Mouse (Mus musculus): ENCODE measurements around the gene Slc3a2. TPM values are rescaled to one million over a fixed set of nuclear protein-coding genes. Genes with fewer than 3 reads are reported as not detected.

Gene Slc3a2
- total RNA-seq, 2 experiments from 2014 or later, result 26.7 to 34.6 TPM

DNA sequence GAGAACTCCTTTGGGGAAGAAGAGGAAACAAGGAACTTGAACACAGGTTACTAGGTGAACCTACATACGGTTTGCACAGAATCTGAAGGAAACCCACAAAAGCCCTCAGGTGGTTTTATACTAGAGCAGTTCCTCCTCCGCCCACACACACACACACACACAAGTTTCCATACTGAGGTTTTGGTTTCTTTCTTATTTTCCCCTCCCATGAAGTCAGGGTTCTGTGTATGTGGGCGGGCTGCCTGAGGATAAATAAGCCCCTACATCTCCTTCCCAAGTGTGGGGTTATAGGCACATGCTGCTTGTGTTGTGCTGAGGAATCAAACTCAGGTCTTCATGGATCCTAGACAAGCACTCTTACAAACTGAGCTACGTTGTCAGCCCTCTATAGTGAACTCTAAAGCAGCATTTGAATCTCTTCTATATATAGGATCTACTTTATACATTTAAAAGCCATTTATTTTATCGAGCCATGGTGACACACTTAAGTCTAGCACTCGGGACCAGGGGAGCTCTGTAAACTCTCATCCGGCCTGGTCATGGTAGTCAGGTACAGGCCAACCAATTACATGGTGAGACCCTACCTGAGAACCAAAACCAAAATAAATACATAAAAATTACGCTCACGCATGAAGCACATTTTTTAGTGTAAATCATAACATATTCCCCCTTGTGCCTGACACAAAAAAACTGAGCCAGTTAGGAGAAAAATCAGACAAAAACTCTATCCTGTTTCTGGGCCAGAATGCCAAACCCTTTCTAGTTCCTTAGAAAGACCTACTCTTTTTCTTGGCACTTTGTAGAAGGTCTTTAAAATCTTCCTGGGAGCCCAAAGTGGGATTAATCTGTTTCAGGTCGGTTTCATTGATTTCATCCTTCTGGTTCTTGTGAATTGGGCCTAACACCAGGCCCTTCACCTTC is 11.0 kb downstream of the Slc3a2 start:
- DNase-seq, result no peak

- DNase-seq, result no peak
Observed at GRCm38 (mm10) chr19:8711506-8711905, 11.7 kb downstream of the Slc3a2 start.

DNA sequence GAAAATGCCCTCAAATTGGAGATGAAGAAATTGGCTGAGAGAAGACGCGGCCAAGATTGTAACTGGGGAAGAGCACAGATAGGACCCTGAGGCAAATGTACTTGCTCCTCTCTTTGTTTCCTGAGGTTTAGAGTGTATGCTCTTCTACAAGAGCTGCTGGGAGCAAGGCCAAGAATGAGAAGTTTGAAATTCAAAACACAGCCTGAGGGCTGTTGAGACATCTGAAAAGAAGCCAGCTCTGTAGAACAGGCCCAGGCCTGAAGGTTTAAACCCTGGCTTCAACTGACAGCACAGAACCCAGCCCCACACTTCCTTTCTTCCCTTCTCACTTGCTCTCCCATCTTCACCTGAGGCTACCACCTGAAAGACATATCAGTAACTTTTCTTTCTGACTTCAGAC is 13.1 kb downstream of the Slc3a2 start:
- no peak for DNase-seq

- no peak for DNase-seq
Observed at GRCm38 (mm10) chr19:8708954-8709353, 14.2 kb downstream of the Slc3a2 start.

- DNase-seq, result no peak
Observed at GRCm38 (mm10) chr19:8706930-8707329, 16.2 kb downstream of the Slc3a2 start.

DNA sequence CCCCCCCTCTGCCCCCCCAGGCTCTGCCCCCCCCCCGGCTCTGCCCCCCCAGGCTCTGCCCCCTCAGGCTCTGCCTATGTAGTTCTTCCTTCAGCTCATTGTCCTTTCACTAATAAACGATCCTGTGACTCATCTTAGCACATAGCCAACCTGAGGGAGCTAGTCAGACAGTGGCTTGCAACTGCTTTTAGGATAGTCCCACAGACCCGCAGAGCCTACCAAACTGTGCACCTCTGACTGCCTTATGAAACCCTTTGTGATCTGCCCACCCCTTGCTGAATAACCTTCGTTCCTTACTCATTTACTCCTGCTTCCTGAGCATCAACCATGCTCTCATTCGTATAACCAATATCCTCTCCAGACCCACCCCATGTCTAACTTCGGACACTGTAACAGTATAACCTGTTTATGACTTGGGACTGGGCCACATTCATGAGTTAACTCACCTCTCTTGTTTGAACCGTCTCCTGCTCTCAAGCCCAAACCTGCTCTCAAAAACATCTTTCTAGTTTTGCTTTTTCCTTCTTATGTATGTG is 17.0 kb downstream of the Slc3a2 start:
- no peak for DNase-seq

DNA sequence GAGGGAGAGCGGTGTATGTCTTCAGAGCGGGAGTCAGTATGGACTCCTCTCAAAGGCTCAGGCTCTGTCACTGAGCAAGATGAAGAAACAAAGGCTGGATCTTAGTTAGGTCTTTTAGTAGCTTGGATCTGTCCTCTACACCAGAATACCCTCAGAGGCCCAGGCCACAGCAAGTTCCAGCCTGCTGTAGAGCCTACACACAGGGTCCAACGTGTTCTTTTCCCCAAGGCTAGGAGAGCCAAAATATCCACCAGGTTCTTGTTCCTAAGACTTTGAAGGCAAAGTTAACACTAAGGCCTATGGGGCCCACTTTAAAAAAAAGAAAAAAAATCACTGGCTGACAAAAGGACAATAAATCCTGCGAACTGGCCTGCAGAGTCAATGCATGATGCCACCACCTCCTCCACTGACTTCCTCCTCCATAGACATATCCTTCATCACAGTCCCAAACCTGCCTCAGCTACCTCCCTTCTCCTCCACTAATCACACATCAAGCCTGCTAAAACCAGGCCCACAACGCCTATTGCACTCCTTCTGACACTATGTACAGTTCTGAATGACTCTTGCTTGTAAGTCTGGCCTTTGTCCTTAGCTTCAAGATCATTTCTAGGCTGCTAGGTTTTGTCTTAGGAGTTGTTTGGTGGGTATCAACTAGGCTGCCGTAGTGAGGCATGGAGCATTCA is 18.0 kb downstream of the Slc3a2 start:
- no peak for DNase-seq

DNA sequence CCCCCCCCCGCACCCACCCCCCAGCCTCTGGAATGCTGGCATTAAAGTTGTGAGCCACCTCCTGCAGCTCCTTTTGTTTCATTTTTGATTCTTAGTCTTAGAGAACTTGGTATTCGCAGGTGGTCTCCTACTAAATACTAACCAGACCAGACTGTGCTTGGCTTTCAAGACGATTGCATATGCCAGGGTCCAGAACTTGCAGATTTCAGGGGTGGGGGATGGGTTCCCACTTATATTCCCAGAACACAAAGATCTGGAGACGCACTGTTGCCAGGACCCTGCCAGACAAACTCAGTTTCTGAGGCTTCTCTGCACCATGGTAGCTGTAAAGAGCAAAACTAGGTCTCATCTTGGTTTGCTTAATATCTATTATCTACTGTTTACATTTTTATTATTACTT is 19.6 kb downstream of the Slc3a2 start:
- no peak for DNase-seq

DNA sequence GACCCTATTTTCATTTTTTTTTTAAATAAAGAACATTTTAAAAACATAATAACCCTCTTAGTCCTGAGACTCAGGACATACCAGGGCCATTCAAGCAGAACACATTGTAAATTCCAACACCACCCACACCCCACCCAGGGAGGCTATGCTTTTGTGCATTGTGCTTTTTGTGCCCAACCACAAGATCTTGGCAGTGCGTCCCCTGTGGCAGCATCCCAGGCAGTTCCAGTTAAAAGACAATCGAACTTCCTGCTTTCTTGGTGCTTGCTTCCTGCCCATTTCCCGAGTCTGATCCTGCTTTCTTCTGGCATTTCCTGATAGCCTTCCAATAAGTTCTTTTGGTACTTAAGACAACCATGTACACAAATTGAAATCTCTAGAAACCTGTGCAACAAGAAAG is 20.7 kb downstream of the Slc3a2 start:
- DNase-seq, result peak; percentile 54

DNA sequence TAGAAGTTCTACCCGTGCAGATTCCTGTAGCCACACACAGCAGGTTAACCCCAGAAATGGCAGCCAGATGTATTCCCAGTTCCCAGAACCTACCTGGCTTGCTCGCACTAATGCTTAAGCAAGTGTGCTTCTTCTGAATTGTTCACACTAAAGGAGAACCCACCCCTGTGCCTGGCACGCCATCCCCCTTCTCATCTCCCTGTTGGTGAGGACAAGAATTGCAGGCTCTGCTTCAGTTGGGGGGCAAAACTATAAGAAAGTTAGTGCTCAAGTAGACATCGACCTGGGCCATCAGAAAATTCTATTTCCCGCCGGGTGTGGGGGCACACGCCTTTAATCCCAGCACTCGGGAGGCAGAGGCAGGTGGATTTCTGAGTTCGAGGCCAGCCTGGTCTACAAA is 23.5 kb downstream of the Slc3a2 start:
- no peak for DNase-seq

GRCm38 (mm10) chr19:8695330-8695729 is 27.8 kb downstream of the Slc3a2 start:
- no peak for DNase-seq

GRCm38 (mm10) chr19:8692740-8693139 is 30.4 kb downstream of the Slc3a2 start:
- DNase-seq, result no peak

DNA sequence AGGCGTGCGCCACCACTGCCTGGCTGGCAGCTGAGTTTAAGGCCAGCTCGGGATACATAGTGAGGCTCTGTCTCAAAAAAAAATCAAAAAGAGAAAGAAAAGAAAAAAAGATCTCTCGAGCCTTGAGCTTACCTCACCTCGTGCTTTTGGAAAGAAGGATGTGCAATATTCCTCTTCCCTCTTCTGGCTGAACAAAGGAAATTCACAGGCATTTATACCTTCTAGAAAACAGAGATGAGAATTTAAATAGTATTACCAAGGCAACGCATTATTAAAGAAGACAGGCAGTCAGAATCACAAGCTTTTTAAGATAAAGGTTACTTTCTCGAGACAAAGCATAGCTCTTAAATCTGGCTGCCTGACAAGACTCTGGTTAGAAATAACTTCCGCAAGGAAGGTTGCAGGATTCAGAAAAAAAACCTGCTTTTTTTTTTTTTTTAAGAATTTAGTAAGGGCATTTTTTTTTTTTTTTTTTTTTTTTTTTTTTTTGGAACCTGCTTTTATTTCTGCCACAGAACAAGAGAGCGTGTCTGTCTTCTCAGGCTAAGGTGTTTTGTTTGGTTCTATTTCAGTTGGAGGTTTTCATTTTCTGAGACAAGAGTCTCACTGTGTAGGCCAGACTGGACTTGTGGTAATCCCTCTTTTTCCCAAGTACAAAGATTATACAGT is 31.2 kb downstream of the Slc3a2 start:
- no peak for DNase-seq

DNA sequence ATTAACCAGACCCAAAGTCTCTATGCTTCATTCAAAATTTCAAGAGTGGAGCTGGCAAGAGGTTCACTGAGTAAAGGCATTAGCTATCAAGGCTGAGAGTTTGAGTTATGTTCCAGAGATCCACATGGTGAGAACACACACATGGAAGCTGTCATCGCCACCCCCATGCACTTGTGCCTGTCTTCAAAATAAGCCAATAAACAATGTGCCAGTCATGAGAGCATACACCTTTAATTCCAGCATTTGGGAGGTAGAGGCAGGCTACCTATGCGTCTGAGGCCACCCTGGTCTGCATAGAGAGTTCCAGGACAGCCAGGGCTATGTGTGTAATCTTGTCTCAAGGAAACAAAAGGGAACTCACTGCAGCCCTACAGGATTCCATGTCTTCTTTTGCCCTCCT is 39.5 kb downstream of the Slc3a2 start:
- no peak for DNase-seq

DNA sequence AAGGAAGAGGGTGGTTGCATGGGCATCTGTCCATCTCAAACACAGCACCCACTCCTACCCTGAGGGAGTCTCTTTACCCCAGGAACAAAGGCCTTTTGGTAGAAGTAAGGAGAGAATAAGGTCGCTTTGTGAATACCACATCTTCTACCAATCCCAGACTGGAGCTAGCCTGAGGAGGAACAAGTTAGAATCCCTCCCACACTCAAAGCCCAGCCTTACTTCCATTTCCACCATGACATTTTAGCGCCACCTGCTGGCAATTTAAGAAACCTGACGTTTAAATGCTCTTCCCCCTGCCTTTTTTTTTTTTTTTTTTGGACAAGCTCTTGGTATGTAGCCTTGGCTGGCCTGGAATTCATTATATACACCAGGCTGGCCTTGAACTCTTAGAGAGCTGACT is 40.2 kb downstream of the Slc3a2 start:
- peak; percentile 52 for DNase-seq

GRCm38 (mm10) chr19:8681633-8682362 is 41.4 kb downstream of the Slc3a2 start:
- DNase-seq, result no peak

DNA sequence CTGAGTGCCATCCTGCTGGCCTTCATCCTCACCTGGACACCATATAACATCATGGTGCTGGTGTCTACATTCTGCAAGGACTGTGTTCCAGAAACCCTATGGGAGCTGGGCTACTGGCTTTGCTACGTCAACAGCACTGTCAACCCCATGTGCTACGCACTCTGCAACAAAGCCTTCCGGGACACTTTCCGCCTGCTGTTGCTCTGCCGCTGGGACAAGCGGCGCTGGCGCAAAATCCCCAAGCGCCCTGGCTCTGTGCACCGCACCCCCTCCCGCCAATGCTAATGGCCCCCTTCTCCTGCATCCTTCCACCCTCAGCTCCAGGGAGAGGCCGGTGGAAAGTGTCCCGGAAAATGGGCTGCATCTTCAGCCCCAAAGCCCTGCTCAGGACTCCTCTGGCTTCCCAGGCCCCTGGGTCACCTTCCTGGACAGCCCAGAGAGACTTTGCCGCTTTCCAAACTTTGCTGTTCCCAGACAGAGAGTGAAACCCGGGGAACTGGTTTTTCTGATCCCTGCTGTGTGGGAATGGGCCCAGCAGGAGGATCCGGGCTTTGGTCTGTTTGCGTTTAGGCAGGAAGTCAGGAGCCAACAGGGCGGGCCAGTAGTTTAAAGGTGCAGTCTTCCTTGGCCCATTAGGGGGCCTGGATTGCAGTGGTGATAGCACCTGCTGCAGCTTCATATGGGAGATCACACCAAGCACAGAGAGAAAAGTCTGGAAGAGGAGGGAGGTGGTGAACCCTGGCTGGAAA is 44.0 kb downstream of the Slc3a2 start:
- DNase-seq, result no peak

- no peak for DNase-seq
Observed at GRCm38 (mm10) chr19:8673336-8674063, 49.7 kb downstream of the Slc3a2 start.

DNA sequence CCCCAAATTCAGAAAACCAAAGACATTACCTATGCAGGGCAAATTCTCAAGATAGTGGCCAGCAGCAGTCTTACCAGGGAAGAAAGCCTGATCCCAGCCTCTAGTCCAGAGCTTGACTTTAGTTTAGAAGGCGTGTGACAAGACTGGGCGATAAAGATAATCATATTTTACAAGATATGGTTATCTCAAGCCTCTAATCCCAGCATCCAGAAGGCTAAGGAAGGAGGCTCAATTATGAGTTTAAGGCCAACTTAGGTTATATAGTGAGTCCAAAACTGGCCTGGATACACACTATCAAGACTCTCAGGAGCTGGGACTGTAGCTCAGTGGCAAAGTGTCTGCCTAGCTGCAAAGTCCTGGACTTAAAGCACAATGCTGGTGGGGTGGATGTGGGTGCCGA is 50.3 kb downstream of the Slc3a2 start:
- no peak for DNase-seq

GRCm38 (mm10) chr19:8665746-8666145 is 57.4 kb downstream of the Slc3a2 start:
- no peak for DNase-seq

DNA sequence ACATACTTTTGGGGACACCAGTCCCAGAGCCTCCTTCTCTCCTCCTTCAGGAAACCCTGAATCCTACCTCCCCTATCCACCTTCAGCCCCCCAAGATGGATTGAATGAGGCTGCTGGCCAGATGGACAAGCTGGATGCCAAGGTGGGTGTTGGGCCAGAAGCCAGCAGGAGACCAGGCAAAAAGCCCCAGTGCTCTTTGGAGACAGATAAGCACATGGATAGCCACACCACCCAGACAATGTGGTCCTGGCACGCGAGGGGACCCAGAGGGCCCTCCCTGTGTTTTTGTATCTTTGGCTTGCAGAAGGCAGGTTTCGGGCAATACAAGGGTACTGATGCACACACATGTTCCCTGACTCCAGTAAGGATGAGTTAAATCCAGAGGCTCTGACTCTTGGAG is 58.3 kb downstream of the Slc3a2 start:
- DNase-seq, result no peak

Measured in gastrocnemius, postnatal 25 days (tissue).